Mouse (Mus musculus) erythroblast, embryonic 14.5 days (primary cell): ENCODE measurements around the gene Gpc4.

Experiments used
- GATA1 ChIP-seq: IDR thresholded peaks from 2 replicates; pipeline ENCODE4 v1.6.1; 2012; ENCODE audit warnings: low read length, inconsistent platforms, mixed read lengths
- TAL1 ChIP-seq: IDR thresholded peaks from 3 replicates; pipeline ENCODE4 v1.6.1; 2012; ENCODE audit warnings: low read length, inconsistent platforms, mixed read lengths

GRCm38 (mm10) chrX:52087726-52088348 lies 77.2 kb downstream of the Gpc4 start:
- TF ChIP-seq TAL1 (no peak), GATA1 (no peak)
